Mouse (Mus musculus) left cerebral cortex, adult 11 months (tissue): ENCODE data around the gene Brat1.
A peak's percentile ranks its signal among the peaks of the same experiment; 100 is the strongest.

Source experiments
- DNase-seq: peaks from one replicate; pipeline ENCODE4 v3.0.0; 2022; ENCODE audit warnings: low spot score

Brat1 gene

GRCm38 (mm10) chr5:140748425-140748824, 43.6 kb downstream of the Brat1 start:
- no peak for DNase-seq

- peak; percentile 73 for DNase-seq
Measured at GRCm38 (mm10) chr5:140749062-140749875, 44.5 kb downstream of the Brat1 start.

- DNase-seq = no peak
Measured at GRCm38 (mm10) chr5:140750925-140751324, 46.1 kb downstream of the Brat1 start.

GRCm38 (mm10) chr5:140752041-140752440, 47.2 kb downstream of the Brat1 start:
- DNase-seq = no peak

- no peak for DNase-seq
Measured at GRCm38 (mm10) chr5:140752639-140753038, 47.8 kb downstream of the Brat1 start.

- no peak for DNase-seq
Measured at GRCm38 (mm10) chr5:140753223-140753622, 48.4 kb downstream of the Brat1 start.

GRCm38 (mm10) chr5:140758864-140759263, 54.1 kb downstream of the Brat1 start:
- no peak for DNase-seq

- DNase-seq = no peak
Measured at GRCm38 (mm10) chr5:140762540-140762939, 57.7 kb downstream of the Brat1 start.

GRCm38 (mm10) chr5:140764921-140765613, 60.3 kb downstream of the Brat1 start:
- DNase-seq = no peak

- no peak for DNase-seq
Measured at GRCm38 (mm10) chr5:140766566-140766965, 61.8 kb downstream of the Brat1 start.

GRCm38 (mm10) chr5:140767704-140768141, 62.9 kb downstream of the Brat1 start:
- DNase-seq = peak; percentile 71

GRCm38 (mm10) chr5:140768333-140768732, 63.5 kb downstream of the Brat1 start:
- DNase-seq = peak; percentile 69
